Mouse (Mus musculus) E14TG2a.4 (cell line): Measurements from ENCODE around the gene Haghl.

Source experiments
- CTCF ChIP-seq: conservative IDR thresholded peaks from 2 replicates; pipeline ENCODE4 v1.5.1; 2014; ENCODE audit warnings: low read length
- NANOG ChIP-seq: IDR thresholded peaks from 2 replicates; pipeline ENCODE4 v1.6.1; 2014; ENCODE audit warnings: borderline replicate concordance, low read length, mixed read lengths

GRCm38 (mm10) chr17:25833291-25833663 is 47.8 kb upstream of the Haghl start, which contains the start of gene Stub1:
- TF ChIP-seq CTCF (no peak), NANOG (no peak)
